Mouse (Mus musculus) stomach, postnatal 0 days (tissue): ENCODE data around the gene Myl9.

Experiments
- CTCF ChIP-seq: IDR thresholded peaks from 2 replicates; pipeline ENCODE4 v1.5.1; 2016; ENCODE audit warnings: antibody characterized with exemption, low read depth, mild to moderate bottlenecking, moderate library complexity
- EP300 ChIP-seq: optimal IDR thresholded peaks from 2 replicates; pipeline ENCODE3; 2016; ENCODE audit warnings: antibody characterized with exemption

DNA sequence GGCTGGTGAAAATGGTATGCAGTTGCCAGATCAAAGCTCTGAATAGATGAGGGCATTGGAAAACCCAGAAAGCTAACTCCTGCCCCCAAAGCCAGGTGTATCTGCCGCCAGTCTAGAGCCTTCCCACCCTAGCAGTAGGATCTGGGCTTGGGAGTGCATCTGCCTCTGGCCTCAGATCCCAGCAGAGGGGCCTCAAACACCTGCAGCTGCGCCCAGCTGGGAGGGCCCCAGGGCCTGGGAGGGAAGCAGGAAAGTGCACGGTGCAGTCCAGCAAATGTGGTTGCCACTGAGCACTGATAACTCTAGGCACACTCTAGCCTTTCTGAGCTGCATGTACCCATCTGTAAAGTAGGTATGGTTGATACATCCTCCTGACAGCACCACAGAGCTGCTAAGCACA is 32.0 kb upstream of the Myl9 start:
- TF ChIP-seq EP300: no peak
- TF ChIP-seq CTCF: no peak
